In the genomic region with DNA sequence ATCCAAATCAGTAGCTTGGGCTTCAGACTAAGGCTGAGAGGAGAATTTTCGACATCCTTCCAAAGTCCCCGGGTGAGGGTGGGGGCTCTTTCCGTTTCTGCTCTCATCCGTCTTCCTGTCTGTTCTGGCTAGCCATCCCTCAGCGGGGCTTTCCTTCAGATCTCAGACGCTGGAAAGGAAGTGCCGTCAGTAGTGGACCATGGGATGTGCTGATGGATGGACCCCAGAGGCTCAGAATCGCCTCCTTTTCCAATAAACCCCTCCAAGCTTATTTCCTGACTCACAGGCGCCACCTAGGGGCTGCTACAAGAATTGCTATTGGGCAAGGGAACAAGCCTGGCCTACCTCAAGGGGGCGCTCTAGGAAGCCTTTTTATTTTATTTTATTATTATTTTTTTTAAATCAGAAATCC, we compare ENCODE assay signal across 8 mouse cellular contexts. TPM values are rescaled to one million over a fixed set of nuclear protein-coding genes. Genes with fewer than 3 reads are reported as not detected.
A peak's percentile ranks its signal among the peaks of the same experiment; 100 is the strongest.
DNase-seq lines count a peak whose midpoint lies in the region; ATAC-seq lines count a peak whose summit lies in the region.

No protein-coding gene starts in this region.

- H3K4me1 ChIP-seq in embryonic facial prominence, embryonic 12.5 days, result peaks cover 6% of the 10 kb centered on the region; the same call in 1 of the 2 replicates
- H3K4me1 ChIP-seq in heart, embryonic 11.5 days (ENCODE audit: control insufficient read depth, insufficient read depth, low read length), result peaks cover 8% of the 10 kb centered on the region; the same call in 1 of the 2 replicates
- peaks cover 26% of the 10 kb centered on the region for H3K4me1 ChIP-seq in kidney, embryonic 15.5 days
- peaks cover 7% of the 10 kb centered on the region; the same call in 1 of the 2 replicates for H3K4me1 ChIP-seq in liver, embryonic 11.5 days (replicated peaks; ENCODE audit: control insufficient read depth, insufficient read depth, low read length)

- H3K4me2 ChIP-seq in embryonic facial prominence, embryonic 12.5 days (replicated peaks), result peak overlapping the region; percentile 41
- H3K4me2 ChIP-seq in heart, embryonic 11.5 days, result peak overlapping the region; percentile 49
- peak overlapping the region; percentile 54 for H3K4me2 ChIP-seq in kidney, embryonic 15.5 days
- H3K4me2 ChIP-seq in liver, embryonic 11.5 days, result peak overlapping the region; percentile 52

- H3K4me3 ChIP-seq in embryonic facial prominence, embryonic 12.5 days, result no peak overlapping the region
- H3K4me3 ChIP-seq in heart, embryonic 11.5 days (ENCODE audit: low read depth, low read length), result no peak overlapping the region
- peak overlapping the region; percentile 11; the same call in 1 of the 2 replicates for H3K4me3 ChIP-seq in kidney, embryonic 15.5 days (replicated peaks)
- 0 out of 2 replicates have a peak overlapping the region, but pooled peaks have one; percentile 6 for H3K4me3 ChIP-seq in liver, embryonic 11.5 days (ENCODE audit: low read depth, low read length)

- WGBS in embryonic facial prominence, embryonic 12.5 days, result 6% methylated on average over 10 of the region's 10 CpGs
- WGBS in heart, embryonic 11.5 days (ENCODE audit: insufficient replicate concordance), result 3% methylated on average over 10 of the region's 10 CpGs
- 2% methylated on average over 10 of the region's 10 CpGs for WGBS in kidney, embryonic 15.5 days
- WGBS in liver, embryonic 11.5 days, result 6% methylated on average over 10 of the region's 10 CpGs

- H3K27ac ChIP-seq in embryonic facial prominence, embryonic 12.5 days, result peak overlapping the region; percentile 50; the same call in 1 of the 2 replicates
- 0 out of 2 replicates have a peak overlapping the region, but pooled peaks have one; percentile 57 for H3K27ac ChIP-seq in heart, embryonic 11.5 days (ENCODE audit: low read depth, low read length)
- peak overlapping the region; percentile 75 for H3K27ac ChIP-seq in kidney, embryonic 15.5 days
- peak overlapping the region; percentile 8; the same call in 1 of the 2 replicates for H3K27ac ChIP-seq in liver, embryonic 11.5 days (ENCODE audit: low read depth, low read length)

- H3K27me3 ChIP-seq in embryonic facial prominence, embryonic 12.5 days, result no peaks in the 10 kb centered on the region
- H3K27me3 ChIP-seq in heart, embryonic 11.5 days (ENCODE audit: control insufficient read depth, insufficient read depth, low read length), result no peaks in the 10 kb centered on the region
- no peaks in the 10 kb centered on the region for H3K27me3 ChIP-seq in kidney, embryonic 15.5 days
- H3K27me3 ChIP-seq in liver, embryonic 11.5 days (replicated peaks; ENCODE audit: control insufficient read depth, insufficient read depth, low read length), result no peaks in the 10 kb centered on the region

- no peaks in the 10 kb centered on the region for H3K9me3 ChIP-seq in embryonic facial prominence, embryonic 12.5 days
- peaks cover 3% of the 10 kb centered on the region; the same call in 1 of the 2 replicates for H3K9me3 ChIP-seq in heart, embryonic 11.5 days (replicated peaks; ENCODE audit: control insufficient read depth, low read length)
- no peaks in the 10 kb centered on the region for H3K9me3 ChIP-seq in kidney, embryonic 15.5 days (replicated peaks)
- H3K9me3 ChIP-seq in liver, embryonic 11.5 days (ENCODE audit: control insufficient read depth, low read length), result 0 out of 2 replicates have a peak, but pooled peaks cover 4% of the 10 kb centered on the region

- H3K9ac ChIP-seq in embryonic facial prominence, embryonic 12.5 days, result no peak overlapping the region
- H3K9ac ChIP-seq in heart, embryonic 11.5 days (ENCODE audit: low read depth, low read length), result no peak overlapping the region
- H3K9ac ChIP-seq in kidney, embryonic 15.5 days, result no peak overlapping the region
- no peak overlapping the region for H3K9ac ChIP-seq in liver, embryonic 11.5 days (ENCODE audit: low read depth, low read length)

- H3K36me3 ChIP-seq in embryonic facial prominence, embryonic 12.5 days, result peaks cover 35% of the 10 kb centered on the region
- H3K36me3 ChIP-seq in heart, embryonic 11.5 days (ENCODE audit: control insufficient read depth, insufficient read depth, low read length), result peaks cover 22% of the 10 kb centered on the region
- H3K36me3 ChIP-seq in kidney, embryonic 15.5 days, result peaks cover 71% of the 10 kb centered on the region
- H3K36me3 ChIP-seq in liver, embryonic 11.5 days (ENCODE audit: control insufficient read depth, insufficient read depth, low read length), result peaks cover 19% of the 10 kb centered on the region

- peak; percentile 36; the same call in 1 of the 2 replicates for ATAC-seq in embryonic facial prominence, embryonic 12.5 days (ENCODE audit: insufficient number of reproducible peaks, insufficient read depth, low FRiP score, low TSS enrichment)
- 0 out of 2 replicates have a peak, but pooled peaks have one; percentile 52 for ATAC-seq in heart, embryonic 11.5 days (replicated peaks; ENCODE audit: insufficient number of reproducible peaks, low FRiP score, low TSS enrichment)
- ATAC-seq in kidney, embryonic 15.5 days (replicated peaks; ENCODE audit: low FRiP score), result peak; percentile 65
- no peak for ATAC-seq in liver, embryonic 11.5 days (replicated peaks; ENCODE audit: low FRiP score)

- peak; percentile 74 for DNase-seq in A20 (ENCODE audit: low read depth, low spot score)
- peak; percentile 92 for DNase-seq in adrenal gland, postnatal 14 days
- DNase-seq in liver, embryonic 11.5 days (ENCODE audit: low spot score), result peak; percentile 74
- peak; percentile 71 to 80 for DNase-seq in natural killer cell, adult 2 months (ENCODE audit: low spot score in 2 of 2)
- DNase-seq in spleen, postnatal 4 days (ENCODE audit: low spot score in 2 of 2), result peak; percentile 73 to 91

RNA-seq across cellular contexts. Expression of a gene that starts 8.6 kb away (rescaled TPM):
- total RNA-seq in adrenal gland, postnatal 14 days (2021), result not detected in 2 replicates
- not detected in 2 replicates for polyA plus RNA-seq in embryonic facial prominence, embryonic 12.5 days (2016; fragmentation: Nextera tagmentation; extraction: Ambion mirVana)
- polyA plus RNA-seq in heart, embryonic 11.5 days (2014; fragmentation: Nextera tagmentation; extraction: Ambion mirVana), result not detected in 2 replicates
- not detected in 2 replicates for polyA plus RNA-seq in kidney, embryonic 15.5 days (2015; fragmentation: Nextera tagmentation; extraction: Ambion mirVana)
- not detected in 2 replicates for polyA plus RNA-seq in liver, embryonic 11.5 days (2014; fragmentation: Nextera tagmentation; extraction: Ambion mirVana)

RNA-seq across cellular contexts. Expression of a gene that starts 11.1 kb away (rescaled TPM):
- total RNA-seq in adrenal gland, postnatal 14 days (2021), result 54.4 and 97.6 TPM in 2 replicates
- polyA plus RNA-seq in embryonic facial prominence, embryonic 12.5 days (2016; fragmentation: Nextera tagmentation; extraction: Ambion mirVana), result 25.6 and 27.1 TPM in 2 replicates
- polyA plus RNA-seq in heart, embryonic 11.5 days (2014; fragmentation: Nextera tagmentation; extraction: Ambion mirVana), result 11.8 and 16.7 TPM in 2 replicates
- 80.5 and 85.0 TPM in 2 replicates for polyA plus RNA-seq in kidney, embryonic 15.5 days (2015; fragmentation: Nextera tagmentation; extraction: Ambion mirVana)
- polyA plus RNA-seq in liver, embryonic 11.5 days (2014; fragmentation: Nextera tagmentation; extraction: Ambion mirVana), result 45.2 and 52.0 TPM in 2 replicates

RNA-seq across cellular contexts. Expression of a gene that starts 41.8 kb away (rescaled TPM):
- not detected in 2 replicates for total RNA-seq in adrenal gland, postnatal 14 days (2021)
- not detected in 2 replicates for polyA plus RNA-seq in embryonic facial prominence, embryonic 12.5 days (2016; fragmentation: Nextera tagmentation; extraction: Ambion mirVana)
- not detected in 2 replicates for polyA plus RNA-seq in heart, embryonic 11.5 days (2014; fragmentation: Nextera tagmentation; extraction: Ambion mirVana)
- polyA plus RNA-seq in kidney, embryonic 15.5 days (2015; fragmentation: Nextera tagmentation; extraction: Ambion mirVana), result not detected in 2 replicates
- not detected in 2 replicates for polyA plus RNA-seq in liver, embryonic 11.5 days (2014; fragmentation: Nextera tagmentation; extraction: Ambion mirVana)

Comparison
In these comparisons a context has a peak if more than half of its experiments do, and no peak if none do; other contexts are left out.
1. H3K27ac ChIP-seq: peak in every context shown above with its lines; median percentile 75 in kidney, embryonic 15.5 days; 57 in heart, embryonic 11.5 days; 50 in embryonic facial prominence, embryonic 12.5 days; 8 in liver, embryonic 11.5 days.
2. H3K4me3 ChIP-seq: peak in kidney, embryonic 15.5 days (single experiment) and liver, embryonic 11.5 days (single experiment); none in embryonic facial prominence, embryonic 12.5 days (single experiment) and heart, embryonic 11.5 days (single experiment).
3. Peak in every context shown above with its lines, with median percentiles within 50 percentile points of each other: DNase-seq and H3K4me2 ChIP-seq.